Mouse (Mus musculus): ENCODE measurements around the gene Tcte2.

- no peak for TF ChIP-seq POLR2A (IDR thresholded peaks at IDR 0.05; ENCODE audit: borderline replicate concordance, insufficient read depth, low read length)
- no peak for TF ChIP-seq CTCF (IDR thresholded peaks at IDR 0.05; ENCODE audit: borderline replicate concordance, insufficient read depth, low read depth, low read length)
These were observed 80.5 kb downstream of the Tcte2 start for GRCm38 (mm10) chr17:13681126-13681525.

Data from cerebellum, adult 2 months (tissue).